Mouse (Mus musculus): Measurements from ENCODE around the gene Slc2a10.

- TF ChIP-seq ZNF384 (IDR thresholded peaks at IDR 0.05; ENCODE audit: low read depth, low read length) (no peak), MAFK (IDR thresholded peaks at IDR 0.05; ENCODE audit: insufficient read depth, low read depth, low read length) (no peak), HCFC1 (IDR thresholded peaks at IDR 0.05; ENCODE audit: borderline replicate concordance, insufficient read depth, low read length) (no peak), CHD2 (IDR thresholded peaks at IDR 0.05; ENCODE audit: low read depth, low read length) (no peak), ZC3H11A (IDR thresholded peaks at IDR 0.05; ENCODE audit: borderline replicate concordance, low read depth, low read length) (no peak)
Measured at GRCm38 (mm10) chr2:165493587-165494210, 9.9 kb upstream of the Slc2a10 start.

Measured in ES-E14 (cell line).